Mouse (Mus musculus) forebrain, embryonic 12.5 days (tissue): ENCODE data around the gene Adprhl1. TPM values are rescaled to one million over a fixed set of nuclear protein-coding genes. Genes with fewer than 3 reads are reported as not detected.

Experiments used
- ATAC-seq: fragments of 200-750 bp; cut with Nextera tagmentation; 2 replicates; pipeline ENCODE4 v1.8.0; 2017; ENCODE audit warnings: moderate TSS enrichment; ENCODE audit not compliant: low FRiP score
- H3K27ac ChIP-seq: fragments of 300-500 bp; sonication (generic); 2 replicates; pipeline ENCODE4 v1.5.1; 2016; ENCODE audit warnings: mild to moderate bottlenecking
- H3K27me3 ChIP-seq: fragments of 300-500 bp; sonication (generic); 2 replicates; pipeline ENCODE4 v1.6.1; 2016; ENCODE audit warnings: mild to moderate bottlenecking
- H3K36me3 ChIP-seq: fragments of 300-500 bp; sonication (generic); replicated peaks from 2 replicates; pipeline ENCODE4 v1.6.1; 2016; ENCODE audit warnings: mild to moderate bottlenecking
- H3K4me1 ChIP-seq: fragments of 300-500 bp; sonication (generic); 2 replicates; pipeline ENCODE4 v1.6.1; 2016
- H3K4me2 ChIP-seq: fragments of 300-500 bp; sonication (generic); 2 replicates; pipeline ENCODE4 v1.6.1; 2016; ENCODE audit warnings: mild to moderate bottlenecking, moderate library complexity
- H3K4me3 ChIP-seq: fragments of 300-500 bp; sonication (generic); replicated peaks from 2 replicates; pipeline ENCODE4 v1.5.1; 2016; ENCODE audit warnings: mild to moderate bottlenecking
- H3K9ac ChIP-seq: fragments of 300-500 bp; sonication (generic); 2 replicates; pipeline ENCODE4 v1.6.1; 2016; ENCODE audit warnings: mild to moderate bottlenecking
- H3K9me3 ChIP-seq: fragments of 300-500 bp; sonication (generic); 2 replicates; pipeline ENCODE4 v1.6.1; 2016
- whole genome bisulfite sequencing: fragments of 180-500 bp; shearing (Covaris S2); methylation state at CpG from one replicate; pipeline ENCODE4 v1.1.7; 2016; 5-methylcytosine and 5-hydroxymethylcytosine counted together
- polyA plus RNA-seq: library from polyadenylated mRNA; unstranded; fragments of >200 nt; fragmentation: Nextera tagmentation; extraction: Ambion mirVana; gene quantifications from 2 replicates; pipeline ENCODE4 v1.2.1, GENCODE M21; 2016

Adprhl1 gene
- polyA plus RNA-seq, 1 experiment from 2014 or later = not detected

DNA sequence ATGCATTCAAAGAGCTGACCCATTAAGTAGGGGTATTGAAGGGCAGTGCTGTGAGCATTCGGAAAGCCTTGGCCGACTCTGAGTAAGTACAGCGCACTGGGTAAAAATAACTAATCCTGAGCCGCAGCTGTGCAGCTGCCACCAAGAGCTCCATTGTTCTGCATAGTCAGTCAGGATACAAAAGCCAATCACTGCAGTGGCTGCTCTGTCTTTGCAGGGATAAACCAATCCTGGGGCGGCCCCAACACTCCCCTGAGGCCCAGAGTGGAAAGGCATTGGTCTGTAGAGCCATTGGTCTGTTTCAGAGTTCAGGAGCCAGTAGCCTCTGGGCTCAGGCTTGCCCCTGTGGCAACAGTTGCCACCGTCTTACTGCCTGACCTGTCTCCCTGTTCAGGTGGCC lies 27.7 kb downstream of the Adprhl1 start:
- no peaks in the 10 kb centered on the region for H3K9me3 ChIP-seq
- H3K27ac ChIP-seq = no peak overlapping the region; the same call in 1 of the 2 replicates
- H3K27me3 ChIP-seq = peaks cover 6% of the 10 kb centered on the region; the same call in 1 of the 2 replicates
- H3K4me3 ChIP-seq = no peak overlapping the region
- H3K4me2 ChIP-seq = no peak overlapping the region
- peaks cover 13% of the 10 kb centered on the region for H3K4me1 ChIP-seq
- WGBS = 15% methylated on average over 6 of the region's 6 CpGs
- H3K36me3 ChIP-seq = no peaks in the 10 kb centered on the region
- ATAC-seq = peak; percentile 63
- H3K9ac ChIP-seq = no peak overlapping the region

DNA sequence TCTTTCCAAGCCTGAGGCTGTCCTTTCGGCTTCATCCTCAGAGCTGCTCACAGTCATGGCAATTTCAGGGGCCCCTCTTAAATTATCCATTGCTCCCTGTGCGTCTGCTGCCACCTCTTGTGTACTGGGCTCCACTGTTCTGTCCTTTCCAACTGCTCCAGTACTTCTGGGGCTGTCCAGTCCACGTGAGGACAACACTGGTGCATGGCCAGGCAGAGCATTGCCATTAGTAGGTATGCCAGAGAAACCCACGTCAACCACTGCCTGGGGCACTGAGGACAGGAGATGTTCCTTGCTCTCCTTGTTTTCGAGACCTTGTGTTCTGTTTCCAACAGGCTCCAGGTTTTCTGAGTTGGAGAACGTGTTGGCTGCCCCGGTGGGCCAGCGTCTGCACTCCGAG lies 29.5 kb downstream of the Adprhl1 start:
- Histone ChIP-seq H3K4me1 (peaks cover 13% of the 10 kb centered on the region), H3K4me3 (no peak overlapping the region), H3K4me2 (no peak overlapping the region), H3K9me3 (no peaks in the 10 kb centered on the region), H3K27me3 (peaks cover 4% of the 10 kb centered on the region; the same call in 1 of the 2 replicates), H3K36me3 (no peaks in the 10 kb centered on the region), H3K27ac (no peak overlapping the region), H3K9ac (no peak overlapping the region)
- WGBS = 83% methylated on average over 9 of the region's 9 CpGs
- ATAC-seq = no peak

DNA sequence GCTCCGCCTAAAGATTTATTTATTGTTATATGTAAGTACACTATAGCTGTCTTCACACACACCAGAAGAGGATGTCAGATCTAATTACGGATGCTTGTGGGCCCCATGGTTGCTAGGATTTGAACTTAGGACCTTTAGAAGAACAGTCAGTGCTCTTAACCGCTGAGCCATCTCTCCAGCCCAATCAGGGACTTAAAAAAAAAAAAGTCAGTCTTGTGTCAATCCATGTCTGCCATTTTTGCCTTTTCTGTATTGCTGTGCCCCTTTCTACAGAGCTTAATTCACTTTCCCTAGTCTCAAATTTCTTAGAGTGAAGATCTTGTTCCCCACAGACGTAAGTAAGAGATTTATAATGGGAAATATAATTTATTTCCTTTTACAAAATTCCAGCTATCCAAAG lies 35.5 kb downstream of the Adprhl1 start:
- H3K27me3 ChIP-seq = peaks cover 4% of the 10 kb centered on the region; the same call in 1 of the 2 replicates
- H3K4me3 ChIP-seq = no peak overlapping the region
- no peaks in the 10 kb centered on the region for H3K36me3 ChIP-seq
- H3K4me2 ChIP-seq = no peak overlapping the region
- ATAC-seq = no peak
- H3K4me1 ChIP-seq = peaks cover 6% of the 10 kb centered on the region
- no peaks in the 10 kb centered on the region for H3K9me3 ChIP-seq
- H3K27ac ChIP-seq = no peak overlapping the region
- 84% methylated on average over 4 of the region's 4 CpGs for WGBS
- no peak overlapping the region for H3K9ac ChIP-seq

DNA sequence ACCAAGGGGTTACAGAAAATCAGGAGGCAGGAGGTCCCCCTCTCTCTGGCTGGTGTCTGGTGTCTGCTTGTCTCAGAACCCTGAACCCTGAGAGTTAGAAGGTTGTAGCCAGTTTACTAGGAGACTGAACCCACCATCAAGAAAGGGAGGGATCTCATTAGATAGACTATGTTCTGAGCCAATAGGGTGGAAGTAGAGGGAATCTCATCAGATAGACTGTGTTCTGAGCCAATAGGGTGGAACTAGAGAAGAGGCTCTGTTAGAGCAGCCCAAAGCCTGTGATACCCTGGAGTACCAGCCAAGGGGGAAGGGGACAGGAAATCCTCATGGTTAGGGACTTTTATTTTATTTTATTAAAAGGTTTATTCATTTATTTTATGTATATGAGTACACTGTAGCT lies 36.0 kb downstream of the Adprhl1 start:
- Histone ChIP-seq H3K9me3 (no peaks in the 10 kb centered on the region), H3K36me3 (no peaks in the 10 kb centered on the region), H3K4me2 (no peak overlapping the region), H3K4me1 (peaks cover 10% of the 10 kb centered on the region), H3K4me3 (no peak overlapping the region), H3K27me3 (peaks cover 4% of the 10 kb centered on the region; the same call in 1 of the 2 replicates), H3K9ac (no peak overlapping the region), H3K27ac (no peak overlapping the region)
- no peak for ATAC-seq

DNA sequence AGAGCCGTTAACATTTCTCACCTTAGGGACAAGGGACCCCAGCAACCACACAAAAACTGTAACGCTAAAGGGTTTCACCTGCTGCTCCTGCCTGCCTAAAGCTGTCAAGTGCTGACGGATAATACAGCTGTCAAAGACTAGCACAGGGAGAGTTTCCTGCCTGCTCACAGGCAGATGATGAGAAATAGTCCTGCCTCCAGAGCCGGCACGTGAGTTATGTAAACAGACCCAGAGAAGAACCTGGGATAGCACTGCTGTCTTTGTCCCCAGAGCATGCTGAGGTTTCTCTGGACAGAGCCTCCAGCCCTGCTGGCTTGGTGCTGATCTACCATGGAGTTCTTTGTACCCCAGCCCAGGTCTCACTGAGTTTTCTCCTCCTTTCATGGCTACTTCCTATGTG lies 36.9 kb downstream of the Adprhl1 start:
- peaks cover 4% of the 10 kb centered on the region; the same call in 1 of the 2 replicates for H3K27me3 ChIP-seq
- H3K9me3 ChIP-seq = no peaks in the 10 kb centered on the region
- H3K36me3 ChIP-seq = no peaks in the 10 kb centered on the region
- no peak overlapping the region for H3K27ac ChIP-seq
- 75% methylated on average over 5 of the region's 5 CpGs for WGBS
- H3K4me1 ChIP-seq = peaks cover 11% of the 10 kb centered on the region
- no peak overlapping the region for H3K9ac ChIP-seq
- no peak overlapping the region for H3K4me2 ChIP-seq
- no peak overlapping the region for H3K4me3 ChIP-seq
- no peak for ATAC-seq

DNA sequence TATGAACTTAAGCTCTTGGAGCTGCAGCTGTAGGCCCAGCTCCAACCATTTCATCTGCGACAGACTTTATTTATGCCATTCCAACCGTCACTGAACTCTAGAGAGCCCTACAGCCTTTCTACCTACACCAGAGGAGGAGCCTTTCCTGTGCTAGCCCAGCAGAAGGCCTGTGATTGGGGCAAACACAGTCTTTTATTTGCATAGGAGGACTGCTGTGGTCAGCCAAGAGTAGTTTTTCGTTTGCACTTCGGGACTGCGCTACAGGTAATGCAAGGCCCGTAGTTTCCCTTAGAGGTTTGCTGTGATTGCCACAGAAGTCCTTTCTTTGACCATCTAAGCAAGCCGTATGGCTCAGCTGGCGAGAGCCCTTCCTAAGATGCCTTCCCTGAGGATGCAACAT lies 37.6 kb downstream of the Adprhl1 start:
- H3K9me3 ChIP-seq = no peaks in the 10 kb centered on the region
- no peak overlapping the region for H3K4me3 ChIP-seq
- WGBS = 75% methylated on average over 8 of the region's 8 CpGs
- H3K36me3 ChIP-seq = no peaks in the 10 kb centered on the region
- H3K4me2 ChIP-seq = no peak overlapping the region
- no peak for ATAC-seq
- H3K9ac ChIP-seq = no peak overlapping the region
- peaks cover 11% of the 10 kb centered on the region for H3K4me1 ChIP-seq
- peaks cover 3% of the 10 kb centered on the region; the same call in 1 of the 2 replicates for H3K27me3 ChIP-seq
- H3K27ac ChIP-seq = no peak overlapping the region

DNA sequence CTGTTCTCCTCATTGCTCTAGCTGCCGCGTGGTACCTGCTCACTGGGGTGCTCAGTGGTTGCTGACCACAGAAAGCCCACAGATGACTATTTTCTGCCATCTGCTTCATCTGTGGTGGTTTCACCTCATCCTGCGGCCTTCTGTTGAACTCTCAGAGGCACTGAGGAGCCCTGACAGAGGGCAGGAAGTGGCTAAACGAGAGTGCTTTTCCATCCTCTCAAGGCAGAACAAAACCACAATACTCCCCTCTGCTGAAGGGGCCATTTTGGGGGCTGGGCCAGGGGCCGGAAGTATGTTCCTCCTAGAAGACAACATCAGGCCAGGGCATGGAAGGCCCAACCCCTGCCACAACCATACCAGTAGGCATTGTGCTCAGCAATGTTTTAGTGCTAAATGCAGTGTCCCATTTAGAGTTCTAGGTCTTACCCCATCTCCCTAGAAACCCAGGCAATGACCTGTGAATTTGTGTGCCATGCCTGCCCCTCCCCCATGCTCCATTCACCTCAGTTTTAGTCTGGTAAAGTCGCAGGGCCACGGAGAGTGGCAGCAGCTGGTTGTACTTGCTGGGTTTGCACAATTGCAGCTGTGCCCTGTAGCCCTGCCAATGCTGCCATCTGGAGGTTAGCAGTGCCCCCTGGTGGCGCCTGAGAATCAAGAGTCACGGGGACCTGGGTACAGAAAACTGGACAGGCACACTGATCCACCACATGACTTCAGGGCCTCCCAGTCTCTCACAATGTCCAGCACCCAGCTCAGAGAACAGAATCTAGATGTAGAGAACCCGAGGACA lies 40.3 kb downstream of the Adprhl1 start:
- H3K4me2 ChIP-seq = peak overlapping the region; percentile 39
- no peaks in the 10 kb centered on the region for H3K36me3 ChIP-seq
- H3K4me1 ChIP-seq = peaks cover 11% of the 10 kb centered on the region
- peak; percentile 75 for ATAC-seq
- H3K4me3 ChIP-seq = no peak overlapping the region
- no peaks in the 10 kb centered on the region; the same call in 1 of the 2 replicates for H3K27me3 ChIP-seq
- H3K27ac ChIP-seq = peak overlapping the region; percentile 13; the same call in 1 of the 2 replicates
- H3K9me3 ChIP-seq = no peaks in the 10 kb centered on the region
- H3K9ac ChIP-seq = 0 out of 2 replicates have a peak overlapping the region, but pooled peaks have one; percentile 17
- 25% methylated on average over 10 of the region's 10 CpGs for WGBS

DNA sequence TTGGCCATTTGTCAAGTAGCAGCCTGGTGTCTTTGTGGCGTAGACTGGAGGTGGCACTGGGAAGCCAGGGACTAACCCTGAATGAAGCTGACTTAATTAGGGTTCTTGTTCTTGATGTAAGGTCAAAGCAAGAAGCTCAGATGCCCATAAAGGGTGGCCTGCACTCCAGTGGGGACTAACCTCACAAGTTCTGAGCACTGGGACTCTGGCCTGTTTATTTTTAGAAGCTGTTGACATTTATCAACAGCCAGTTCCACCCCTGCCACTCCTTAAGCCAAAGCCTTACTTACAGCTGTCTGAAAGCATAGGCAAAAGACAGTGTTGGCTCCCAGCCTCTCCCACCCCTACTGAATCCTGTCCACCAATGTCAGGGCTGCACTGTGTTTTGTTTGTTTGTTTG lies 44.2 kb downstream of the Adprhl1 start:
- WGBS = 73% methylated on average over 1 of the region's 1 CpGs
- H3K36me3 ChIP-seq = no peaks in the 10 kb centered on the region
- H3K27me3 ChIP-seq = no peaks in the 10 kb centered on the region; the same call in 1 of the 2 replicates
- no peak overlapping the region for H3K27ac ChIP-seq
- ATAC-seq = no peak
- H3K4me1 ChIP-seq = peaks cover 11% of the 10 kb centered on the region
- H3K4me2 ChIP-seq = no peak overlapping the region
- no peak overlapping the region for H3K4me3 ChIP-seq
- no peaks in the 10 kb centered on the region for H3K9me3 ChIP-seq
- no peak overlapping the region for H3K9ac ChIP-seq

DNA sequence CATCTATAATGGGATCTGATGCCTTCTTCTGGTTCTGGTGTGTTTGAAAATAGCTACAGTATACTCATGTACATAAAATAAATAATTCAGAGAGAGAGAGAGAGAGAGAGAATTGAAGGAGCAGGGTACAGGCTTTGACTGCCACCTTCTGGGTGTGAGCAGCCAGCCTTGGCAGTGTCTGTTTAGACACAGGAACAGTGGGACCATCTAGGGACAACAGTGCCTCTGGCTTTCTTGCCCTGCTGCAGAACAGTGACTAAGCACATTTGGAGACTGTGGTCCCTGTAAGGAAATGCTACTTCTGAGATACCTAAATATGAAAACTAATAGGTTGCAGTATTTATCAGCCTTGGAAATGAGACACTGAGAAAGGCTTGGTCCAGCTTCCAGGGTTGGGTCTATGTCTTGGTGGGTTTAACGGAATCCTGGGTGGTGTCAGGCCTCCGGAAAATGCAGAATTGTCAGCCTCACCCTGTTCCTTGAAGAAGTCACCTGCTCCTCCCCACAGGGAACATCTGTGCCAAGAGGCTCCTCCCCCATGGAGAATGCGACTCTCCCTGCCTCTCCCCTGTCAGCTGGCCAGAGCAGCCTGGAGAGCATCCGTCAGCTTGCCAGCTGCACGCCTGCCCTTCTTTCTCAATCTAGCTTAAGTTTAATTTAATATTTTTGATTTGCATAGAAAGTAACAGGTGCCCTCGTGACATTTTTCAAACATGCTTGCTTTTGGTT lies 45.2 kb downstream of the Adprhl1 start:
- H3K4me2 ChIP-seq = no peak overlapping the region
- H3K9ac ChIP-seq = no peak overlapping the region
- no peak overlapping the region for H3K27ac ChIP-seq
- no peaks in the 10 kb centered on the region for H3K36me3 ChIP-seq
- no peak overlapping the region for H3K4me3 ChIP-seq
- H3K27me3 ChIP-seq = no peaks in the 10 kb centered on the region
- ATAC-seq = no peak
- peaks cover 9% of the 10 kb centered on the region for H3K4me1 ChIP-seq
- 57% methylated on average over 6 of the region's 6 CpGs for WGBS
- no peaks in the 10 kb centered on the region for H3K9me3 ChIP-seq

DNA sequence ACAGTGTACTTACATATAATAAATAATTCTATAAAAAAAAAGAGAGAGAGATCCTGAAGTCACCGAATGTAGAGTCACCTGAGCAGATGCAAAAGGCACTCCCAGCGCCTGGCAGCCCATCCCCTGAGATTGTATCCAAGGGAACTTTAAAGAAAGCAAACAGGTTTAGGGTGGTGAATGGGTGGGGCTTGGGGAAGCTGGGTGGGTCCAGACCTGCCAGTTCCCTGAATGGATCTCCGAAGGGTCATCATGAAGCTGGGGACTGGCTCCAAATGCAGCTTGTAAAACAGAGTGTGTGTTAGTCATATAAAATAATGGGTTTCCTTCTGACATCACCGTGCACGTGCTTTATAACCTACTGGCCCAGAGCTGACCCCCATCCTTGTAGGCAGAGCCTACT lies 47.7 kb downstream of the Adprhl1 start:
- no peaks in the 10 kb centered on the region for H3K9me3 ChIP-seq
- no peak overlapping the region for H3K4me2 ChIP-seq
- no peak overlapping the region for H3K4me3 ChIP-seq
- H3K36me3 ChIP-seq = no peaks in the 10 kb centered on the region
- H3K27ac ChIP-seq = no peak overlapping the region
- H3K4me1 ChIP-seq = 0 out of 2 replicates have a peak, but pooled peaks cover 1% of the 10 kb centered on the region
- H3K9ac ChIP-seq = no peak overlapping the region
- WGBS = 44% methylated on average over 5 of the region's 5 CpGs
- H3K27me3 ChIP-seq = peaks cover 24% of the 10 kb centered on the region
- no peak for ATAC-seq

DNA sequence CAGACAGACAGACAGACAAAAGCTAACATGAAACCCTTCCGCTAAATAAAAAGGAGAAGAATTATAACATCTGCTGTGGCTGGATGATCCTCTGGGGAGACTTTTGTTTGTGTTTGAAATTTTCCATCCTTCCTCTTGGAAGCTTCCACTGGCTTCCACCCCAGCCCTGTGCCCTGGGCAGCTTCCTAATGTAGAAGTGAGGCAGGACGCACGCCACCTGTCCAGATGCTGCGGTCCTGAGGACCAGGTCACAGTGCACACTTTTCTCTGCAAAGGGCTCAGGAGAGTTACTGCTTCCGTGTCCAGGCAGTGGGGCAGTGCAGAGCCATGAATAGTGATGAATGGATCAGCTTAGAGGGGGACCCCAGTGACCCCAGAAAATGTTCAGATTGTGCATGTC lies 48.7 kb downstream of the Adprhl1 start:
- H3K9me3 ChIP-seq = no peaks in the 10 kb centered on the region
- no peaks in the 10 kb centered on the region for H3K36me3 ChIP-seq
- WGBS = 88% methylated on average over 5 of the region's 5 CpGs
- ATAC-seq = no peak
- H3K27me3 ChIP-seq = peaks cover 34% of the 10 kb centered on the region
- H3K27ac ChIP-seq = no peak overlapping the region
- H3K9ac ChIP-seq = no peak overlapping the region
- H3K4me1 ChIP-seq = peaks cover 8% of the 10 kb centered on the region
- no peak overlapping the region for H3K4me3 ChIP-seq
- no peak overlapping the region for H3K4me2 ChIP-seq

DNA sequence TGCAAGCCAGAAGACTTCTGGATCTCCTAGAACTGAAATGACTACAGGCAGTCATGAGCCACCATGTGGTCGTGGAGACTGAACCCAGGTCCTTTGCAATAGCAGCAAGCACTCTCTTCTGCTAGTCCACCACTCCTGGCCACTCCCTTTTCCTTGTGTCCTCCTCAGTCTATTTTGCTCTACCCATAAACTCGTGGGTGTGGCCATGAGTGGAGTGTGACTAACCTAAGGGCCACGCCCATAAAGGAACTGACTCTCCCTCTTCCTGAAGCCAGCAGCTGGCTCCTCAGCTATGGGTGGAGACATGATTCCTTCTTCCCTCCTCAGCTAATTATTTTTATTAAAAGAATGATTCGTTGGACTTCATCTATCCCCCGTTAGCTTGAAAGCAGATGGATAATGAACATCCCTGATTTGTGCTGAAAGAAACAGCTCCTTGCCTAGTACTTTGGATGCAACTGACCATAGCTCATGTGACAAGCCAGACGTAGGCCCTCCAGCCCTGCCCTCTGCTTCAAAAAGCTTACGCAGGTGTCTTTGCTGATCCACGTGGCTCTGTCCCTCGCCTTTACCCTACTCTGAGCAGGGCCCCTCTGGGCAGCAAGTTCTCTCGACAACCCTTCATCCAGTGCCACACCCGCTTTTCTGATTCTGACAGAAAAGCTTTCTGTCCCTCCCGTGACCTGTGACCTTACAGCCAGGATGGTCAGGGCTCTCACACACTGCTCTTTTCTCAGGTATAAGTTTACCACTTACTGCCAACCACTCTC lies 49.4 kb downstream of the Adprhl1 start:
- no peak for ATAC-seq
- no peaks in the 10 kb centered on the region for H3K9me3 ChIP-seq
- no peak overlapping the region for H3K9ac ChIP-seq
- H3K4me1 ChIP-seq = peaks cover 11% of the 10 kb centered on the region
- no peak overlapping the region for H3K4me2 ChIP-seq
- WGBS = 72% methylated on average over 12 of the region's 12 CpGs
- peaks cover 39% of the 10 kb centered on the region for H3K27me3 ChIP-seq
- H3K27ac ChIP-seq = no peak overlapping the region
- no peak overlapping the region for H3K4me3 ChIP-seq
- no peaks in the 10 kb centered on the region for H3K36me3 ChIP-seq
